Mouse (Mus musculus) layer of hippocampus, postnatal 36 days (tissue): ENCODE results near the gene Cacna1c. TPM values are rescaled to one million over a fixed set of nuclear protein-coding genes. Genes with fewer than 3 reads are reported as not detected.
A peak's percentile ranks its signal among the peaks of the same experiment; 100 is the strongest.

Source experiments
- DNase-seq, 2 experiments: peaks; one replicate each; pipeline ENCODE4 v3.0.0; 2022
- total RNA-seq, 2 experiments: library from RNA; stranded (reverse); gene quantifications; 2 replicates each; pipeline ENCODE4 v1.2.3; 2021

Gene Cacna1c
- total RNA-seq, 2 experiments from 2014 or later, result 78.0 to 92.9 TPM

- no peak for DNase-seq
Observed at GRCm38 (mm10) chr6:118843566-118843965, 352.7 kb downstream of the Cacna1c start.

- DNase-seq, result no peak
Observed at GRCm38 (mm10) chr6:118841892-118842291, 354.3 kb downstream of the Cacna1c start.

DNA sequence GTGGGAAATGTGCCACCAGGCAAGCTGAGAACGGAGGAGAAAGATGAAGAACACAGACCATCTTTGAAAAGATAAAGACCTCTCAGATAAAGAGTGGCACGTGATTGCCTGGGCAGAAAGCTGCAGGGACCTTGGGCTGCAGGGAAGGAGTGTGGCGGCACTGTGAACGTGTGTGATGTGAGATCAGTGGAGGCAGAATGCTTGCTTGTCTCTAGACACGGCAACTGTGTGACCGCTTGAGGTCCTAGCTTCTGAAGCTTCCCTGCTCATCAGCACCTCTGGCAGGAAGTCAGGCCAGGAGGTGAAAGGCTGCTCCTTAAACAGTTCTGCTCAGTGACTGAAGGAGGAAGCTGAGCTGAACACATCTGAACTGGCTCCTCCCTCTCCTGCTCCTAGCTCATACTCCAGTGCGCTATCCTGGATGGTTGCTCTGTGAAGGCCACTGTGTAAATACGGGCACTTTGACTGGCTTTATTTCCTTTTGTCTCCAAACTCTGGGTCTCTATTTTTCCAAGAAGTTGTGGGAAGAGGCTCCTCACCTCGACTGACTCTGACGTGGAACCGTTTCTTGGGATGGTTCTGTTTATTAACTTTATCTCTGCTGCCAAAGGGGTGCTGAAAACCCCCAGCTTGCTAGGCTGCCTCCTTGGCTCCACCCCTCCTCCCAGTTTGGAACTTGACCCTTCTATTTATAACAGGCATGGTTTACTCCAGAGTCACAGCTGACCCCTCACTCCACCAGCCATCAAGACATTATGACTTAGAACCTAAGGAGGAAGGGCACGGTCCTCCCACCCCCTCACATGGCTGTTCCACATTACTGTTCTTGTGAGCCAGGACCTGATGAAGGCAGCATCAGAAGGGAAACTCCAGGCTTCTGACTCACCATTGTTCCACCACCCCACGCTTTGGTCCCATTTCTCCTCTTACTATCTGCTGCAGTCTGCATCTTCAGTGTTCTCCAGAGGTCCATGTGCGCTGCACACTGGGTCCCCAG is 357.0 kb downstream of the Cacna1c start:
- no peak for DNase-seq

DNA sequence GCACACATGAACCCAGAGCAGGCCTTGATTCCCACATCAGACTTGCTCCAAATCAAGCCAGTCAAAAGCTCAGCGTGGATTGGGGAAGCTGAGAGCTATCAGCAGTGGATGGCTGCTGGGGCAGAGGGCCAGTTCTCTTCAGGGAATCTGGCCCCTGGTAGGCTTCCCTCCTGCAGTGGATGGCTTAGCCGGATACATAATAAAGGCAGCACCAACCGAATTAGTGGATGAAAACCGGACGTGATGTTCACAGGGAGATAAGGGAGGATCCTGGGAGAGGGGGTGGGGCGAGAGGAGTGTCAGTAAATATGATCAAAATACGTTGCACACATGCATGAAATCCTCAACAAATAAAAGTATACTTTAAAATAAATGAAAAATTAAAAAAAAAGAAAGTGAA is 359.5 kb downstream of the Cacna1c start:
- DNase-seq, result no peak

GRCm38 (mm10) chr6:118834046-118834445 is 362.2 kb downstream of the Cacna1c start:
- no peak for DNase-seq

DNA sequence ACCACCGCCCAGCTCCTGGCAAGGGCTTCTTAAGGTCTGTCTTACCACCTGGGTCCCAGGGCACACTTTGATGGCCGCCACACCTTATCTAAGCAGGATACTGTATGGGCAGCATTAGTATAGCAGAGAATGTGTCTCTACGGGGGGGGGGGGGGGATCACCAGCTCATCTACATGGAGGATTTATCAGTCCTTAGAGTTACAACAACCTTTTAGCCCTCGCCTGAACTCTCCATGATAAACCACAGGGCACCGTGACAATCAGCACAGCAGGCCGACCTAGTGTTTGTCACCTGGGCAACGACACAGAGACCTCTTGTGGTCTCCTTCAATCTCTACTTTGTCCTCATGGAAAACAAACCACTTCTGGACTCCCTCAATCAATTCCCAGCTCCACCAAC is 363.2 kb downstream of the Cacna1c start:
- no peak for DNase-seq

DNA sequence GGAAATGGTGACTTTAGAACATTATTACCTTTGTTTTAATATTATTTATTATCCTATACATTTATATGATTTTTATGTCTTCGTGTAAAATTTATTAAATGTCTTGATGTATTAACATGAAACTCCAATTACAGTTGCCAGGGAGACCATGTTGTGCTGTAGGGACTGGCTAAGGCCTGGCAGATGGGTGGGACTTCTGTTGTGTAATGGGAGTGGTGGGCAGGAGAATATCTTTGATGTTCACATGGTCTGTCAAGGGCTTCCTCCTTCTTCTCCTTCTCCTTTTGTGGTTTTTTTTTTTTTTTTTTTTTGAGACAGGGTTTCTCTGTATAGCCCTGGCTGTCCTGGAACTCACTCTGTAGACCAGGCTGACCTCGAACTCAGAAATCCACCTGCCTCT is 363.6 kb downstream of the Cacna1c start:
- no peak for DNase-seq

DNA sequence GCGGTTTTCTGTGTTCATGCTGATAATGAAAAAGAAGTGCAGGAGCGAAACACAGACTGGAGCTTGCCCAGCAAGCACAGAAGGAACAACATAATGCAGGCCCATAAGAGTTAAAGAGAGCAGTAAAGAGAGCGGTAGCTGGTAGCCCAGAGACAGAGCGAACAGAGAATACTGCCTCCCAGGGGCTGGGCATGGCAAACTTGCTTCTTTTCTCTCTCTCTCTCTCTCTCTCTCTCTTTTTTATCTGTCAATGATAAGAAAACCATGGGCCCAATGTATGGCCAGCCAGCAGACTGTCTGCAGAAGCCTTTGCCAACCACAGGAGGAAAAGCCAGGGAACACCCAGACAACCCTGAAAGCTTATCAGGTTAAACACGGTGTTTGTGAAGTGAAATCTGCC is 365.4 kb downstream of the Cacna1c start:
- no peak for DNase-seq

GRCm38 (mm10) chr6:118828187-118828586 is 368.0 kb downstream of the Cacna1c start:
- DNase-seq, result no peak

DNA sequence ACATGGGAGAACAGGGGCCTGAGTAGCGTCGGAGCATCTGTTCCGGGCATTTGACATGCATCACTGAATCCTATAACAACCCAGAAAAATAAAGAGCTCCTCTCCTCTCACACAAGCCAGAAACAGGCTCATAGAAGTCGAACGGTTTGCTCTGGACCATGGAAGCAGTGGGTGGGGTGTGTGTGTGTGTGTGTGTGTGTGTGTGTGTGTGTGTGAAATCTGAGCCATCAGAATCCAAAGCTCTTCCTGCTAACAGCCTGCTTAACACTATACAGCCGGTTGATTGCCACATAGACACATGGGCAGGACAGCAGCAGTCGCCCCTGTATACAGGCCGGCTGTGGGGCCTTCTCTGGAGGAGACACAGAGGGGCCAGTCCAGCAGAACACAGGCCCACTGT is 368.7 kb downstream of the Cacna1c start:
- DNase-seq, result no peak

DNA sequence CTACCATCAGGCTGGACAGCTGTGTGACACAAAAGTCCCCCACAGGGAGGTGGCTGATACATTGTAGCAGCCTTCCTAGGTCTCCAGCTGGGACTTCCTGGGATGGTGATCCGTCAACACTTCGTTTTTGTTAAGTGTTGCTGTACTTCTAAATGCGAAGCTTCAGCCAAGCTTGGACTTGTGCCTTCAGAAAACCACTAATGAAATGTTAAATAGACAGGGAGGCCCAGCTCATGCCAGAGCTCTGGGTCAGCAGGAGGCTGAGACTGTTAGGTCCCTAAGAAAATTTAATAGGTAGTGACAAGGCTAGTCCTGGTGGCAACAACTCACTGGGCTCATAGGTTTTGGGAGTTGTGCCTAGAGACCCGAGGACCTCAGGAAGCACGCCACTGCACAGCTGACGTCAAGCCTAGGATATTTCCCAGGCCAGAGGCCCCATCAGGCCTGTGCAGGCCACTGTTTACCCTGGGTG is 370.8 kb downstream of the Cacna1c start:
- DNase-seq, result no peak

- no peak for DNase-seq
Observed at GRCm38 (mm10) chr6:118821536-118821935, 374.7 kb downstream of the Cacna1c start.

DNA sequence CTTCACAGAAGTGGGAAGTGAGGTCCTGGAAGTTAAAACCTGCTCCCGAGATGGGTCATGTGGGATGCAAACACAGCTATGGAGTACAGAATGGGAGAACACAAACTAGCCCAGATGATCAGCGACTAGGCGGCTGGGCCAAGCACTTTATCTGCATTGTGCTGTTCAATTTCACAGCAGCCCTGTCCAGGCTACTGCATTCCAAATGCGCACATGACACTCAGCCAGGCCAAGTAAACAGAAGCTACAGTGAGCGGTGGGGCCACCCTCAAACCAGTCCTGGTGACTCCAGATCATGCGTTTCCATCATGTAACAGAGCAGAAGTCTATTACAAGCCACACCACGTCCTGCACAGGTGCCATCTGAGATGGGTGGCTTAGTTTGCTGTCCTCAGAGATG is 376.6 kb downstream of the Cacna1c start:
- DNase-seq, result no peak

DNA sequence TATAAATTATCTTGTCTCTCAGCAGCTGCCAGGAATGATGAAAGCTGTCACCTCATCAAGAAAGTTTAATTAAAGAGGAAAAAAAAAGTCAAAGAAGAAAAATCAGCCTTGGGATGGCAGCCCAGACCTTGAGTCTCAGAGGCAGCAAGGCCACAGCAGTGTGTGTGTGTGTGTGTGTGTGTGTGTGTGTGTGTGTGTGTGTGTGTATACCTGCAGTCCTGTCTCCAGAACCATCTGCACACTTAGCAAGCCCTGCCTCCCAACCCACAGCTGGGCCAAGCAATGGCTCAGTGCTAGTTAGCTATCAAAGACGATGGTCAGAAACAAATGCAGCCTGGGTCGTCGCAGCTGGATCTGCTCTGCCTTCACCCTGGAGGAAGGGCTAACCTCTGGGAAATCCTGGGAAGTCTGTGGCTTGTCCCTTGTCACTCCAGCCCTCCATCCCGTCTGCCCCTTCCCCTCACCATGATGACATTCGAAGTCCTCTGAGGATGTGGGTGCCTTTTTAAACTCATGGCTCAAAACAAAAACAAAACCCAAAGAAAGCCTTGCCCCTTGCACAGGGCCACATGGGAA is 378.2 kb downstream of the Cacna1c start:
- DNase-seq, result no peak

- no peak for DNase-seq
Observed at GRCm38 (mm10) chr6:118816253-118816652, 380.0 kb downstream of the Cacna1c start.

DNA sequence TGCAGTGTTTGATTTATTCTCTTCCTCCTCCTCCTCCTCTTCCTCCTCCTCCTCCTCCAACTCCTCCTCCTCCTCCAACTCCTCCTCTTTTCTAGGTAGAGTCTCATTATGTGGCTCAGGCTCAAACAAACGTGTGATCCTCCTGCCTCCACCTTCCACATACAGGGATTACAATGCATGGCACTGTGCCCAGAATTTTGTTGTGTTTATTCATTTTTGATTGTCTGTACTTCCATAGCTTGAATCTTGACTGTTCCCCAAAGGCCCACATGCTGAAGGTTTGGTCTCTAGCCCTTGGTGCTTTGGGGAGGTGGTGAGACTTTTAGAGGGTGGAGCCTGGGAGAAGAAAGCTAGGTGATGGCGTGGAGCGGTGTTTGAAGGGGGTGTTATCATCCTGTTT is 383.7 kb downstream of the Cacna1c start:
- no peak for DNase-seq

DNA sequence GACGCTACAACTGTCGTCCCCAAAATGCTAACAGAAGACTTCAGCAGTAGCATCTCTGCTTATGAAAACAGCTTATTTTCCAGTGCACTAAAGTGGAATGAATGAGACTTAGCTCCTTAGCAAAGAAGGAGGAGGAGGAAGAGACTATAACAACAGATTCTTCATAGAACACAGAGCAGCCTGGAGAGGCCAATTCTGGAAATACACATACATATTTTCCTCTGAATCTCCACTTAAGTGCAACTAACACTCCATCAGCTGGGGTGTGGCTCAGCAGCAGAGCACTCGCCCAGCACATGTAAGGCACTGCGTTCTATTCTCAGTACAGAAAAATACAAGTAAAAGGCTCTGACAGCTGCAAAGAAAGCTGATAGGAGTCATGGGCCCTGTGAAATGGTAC is 384.2 kb downstream of the Cacna1c start:
- no peak for DNase-seq

DNA sequence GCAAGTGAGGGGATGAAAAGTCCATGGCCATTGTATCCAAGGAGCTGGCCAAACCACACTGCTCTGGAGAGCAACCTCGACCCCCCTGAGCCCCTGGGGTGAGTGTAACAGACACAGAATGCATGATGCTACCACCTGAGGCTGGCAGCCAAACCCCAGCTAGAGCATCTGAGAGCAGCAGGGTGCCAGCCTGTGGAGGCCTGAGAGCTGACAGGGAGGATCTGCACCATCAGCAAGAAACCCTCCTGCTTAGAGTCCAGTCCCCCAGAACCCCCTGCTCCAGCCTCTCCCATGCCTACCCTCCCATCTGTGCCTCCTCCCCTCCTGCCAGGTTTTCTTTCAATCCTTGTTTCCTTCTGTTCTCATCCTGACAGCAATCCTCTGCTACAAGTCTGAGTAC is 385.4 kb downstream of the Cacna1c start:
- DNase-seq, result no peak

DNA sequence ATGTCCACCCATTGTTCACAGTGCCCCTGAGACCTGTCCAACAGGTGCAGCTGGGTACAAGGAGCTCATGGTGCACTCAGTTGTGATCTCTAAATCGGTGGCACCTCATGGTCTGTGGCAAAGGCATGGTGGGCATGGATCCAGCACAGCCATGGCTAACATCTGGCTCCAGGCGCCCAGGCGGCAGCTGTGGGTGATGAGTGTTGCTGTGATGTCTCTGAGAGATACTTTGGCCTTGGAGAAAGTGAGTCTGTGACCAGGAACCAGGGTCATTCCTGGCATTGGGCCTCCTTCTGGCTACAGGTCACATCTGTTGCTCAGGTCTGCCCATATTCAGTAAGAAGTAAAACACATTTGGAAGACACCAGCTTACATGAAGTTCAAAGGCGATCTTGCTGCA is 391.1 kb downstream of the Cacna1c start:
- no peak for DNase-seq

DNA sequence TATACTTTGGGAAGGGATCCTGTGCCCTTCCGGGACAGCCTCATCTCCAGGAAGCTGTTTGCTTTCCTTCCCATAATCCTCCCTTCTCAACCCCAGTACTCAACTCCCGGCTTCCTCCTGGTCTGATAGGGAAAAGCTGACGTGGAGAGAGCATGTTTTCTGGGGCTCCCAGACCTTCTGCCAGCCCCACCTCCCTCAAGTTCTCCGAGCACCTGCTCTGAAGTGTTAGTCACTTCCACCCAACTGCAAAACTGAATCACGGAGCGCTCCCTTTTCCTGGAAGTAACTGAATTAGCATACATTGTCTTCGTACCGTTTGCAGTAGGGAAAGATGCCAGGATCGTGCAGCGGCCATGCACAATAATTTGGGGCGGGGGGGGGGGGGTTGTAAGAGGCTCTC is 393.9 kb downstream of the Cacna1c start:
- peak in 1 of 2 experiments; percentile 34 for DNase-seq

- no peak for DNase-seq
Observed at GRCm38 (mm10) chr6:118796393-118796792, 399.8 kb downstream of the Cacna1c start.

DNA sequence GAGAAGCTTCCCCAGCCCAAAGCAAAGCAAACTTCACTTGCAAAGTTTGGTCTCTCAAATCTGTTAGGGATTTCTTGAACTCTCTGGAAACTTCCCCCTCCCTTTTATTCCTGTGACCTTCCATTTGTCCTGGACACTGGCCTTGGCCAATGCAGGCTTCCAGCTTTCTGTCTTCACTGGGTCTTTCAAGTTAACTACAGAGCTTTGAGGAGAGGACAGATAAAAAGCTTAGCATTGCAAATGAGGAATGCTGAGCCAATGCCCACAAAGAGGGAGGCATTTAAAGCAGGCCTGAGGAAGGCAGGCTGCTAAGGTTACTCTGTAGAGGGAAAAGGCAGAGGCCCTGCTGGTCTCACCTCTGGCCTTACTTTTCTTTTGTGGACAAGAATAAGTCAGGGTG is 400.5 kb downstream of the Cacna1c start:
- DNase-seq, result no peak

- peak in 1 of 2 experiments; percentile 33 for DNase-seq
Observed at GRCm38 (mm10) chr6:118791921-118792368, 404.3 kb downstream of the Cacna1c start.

GRCm38 (mm10) chr6:118787933-118788332 is 408.3 kb downstream of the Cacna1c start:
- DNase-seq, result no peak
